Mouse (Mus musculus) small intestine, adult 2 months (tissue): ENCODE measurements around the gene Smpd3. TPM values are rescaled to one million over a fixed set of nuclear protein-coding genes. Genes with fewer than 3 reads are reported as not detected.

Experiments used
- H3K27ac ChIP-seq: fragments of 200-500 bp; 2 replicates; pipeline ENCODE4 v1.5.1; 2012; ENCODE audit warnings: low read depth, low read length, control low read depth, inconsistent platforms; ENCODE audit not compliant: insufficient read depth
- H3K27me3 ChIP-seq: fragments of 200-500 bp; 2 replicates; pipeline ENCODE4 v1.6.1; 2012; ENCODE audit warnings: mild to moderate bottlenecking, moderate library complexity, low read length, inconsistent platforms; ENCODE audit not compliant: control insufficient read depth, insufficient read depth
- H3K36me3 ChIP-seq: fragments of 200-500 bp; 2 replicates; pipeline ENCODE4 v1.6.1; 2012; ENCODE audit warnings: mild to moderate bottlenecking, low read length, control low read depth, inconsistent platforms; ENCODE audit not compliant: control insufficient read depth, insufficient read depth
- H3K4me1 ChIP-seq: fragments of 200-500 bp; 2 replicates; pipeline ENCODE4 v1.6.1; 2012; ENCODE audit warnings: low read length, inconsistent platforms, mixed read lengths; ENCODE audit not compliant: control insufficient read depth, insufficient read depth, insufficient read length
- H3K4me3 ChIP-seq: fragments of 200-500 bp; 2 replicates; pipeline ENCODE4 v1.5.1; 2012; ENCODE audit warnings: low read depth, mild to moderate bottlenecking, control low read depth, inconsistent platforms, low read length, moderate library complexity
- CTCF ChIP-seq: fragments of 200-500 bp; IDR thresholded peaks from 2 replicates; pipeline ENCODE4 v1.5.1; 2012; ENCODE audit warnings: low read depth, mild to moderate bottlenecking, control low read depth, inconsistent platforms, low read length, moderate library complexity, mixed read lengths; ENCODE audit not compliant: insufficient replicate concordance, insufficient read length; ENCODE audit errors: extremely low read depth
- POLR2A ChIP-seq: fragments of 200-500 bp; IDR thresholded peaks from 2 replicates; pipeline ENCODE4 v1.6.1; 2012; ENCODE audit warnings: low read depth, mild to moderate bottlenecking, control low read depth, inconsistent platforms, low read length, moderate library complexity
- WGBS: fragments of 180-500 bp; shearing (Covaris S2); methylation state at CpG from one replicate; pipeline ENCODE4 v1.1.7; 2018; 5-methylcytosine and 5-hydroxymethylcytosine counted together
- polyA plus RNA-seq: library from polyadenylated mRNA; depleted of rRNA; stranded (reverse); fragments of >200 nt; gene quantifications from 2 replicates; pipeline ENCODE4 v1.2.3, GENCODE M21; 2012

Gene Smpd3
- polyA plus RNA-seq, 1 experiment: 73.6 TPM

DNA sequence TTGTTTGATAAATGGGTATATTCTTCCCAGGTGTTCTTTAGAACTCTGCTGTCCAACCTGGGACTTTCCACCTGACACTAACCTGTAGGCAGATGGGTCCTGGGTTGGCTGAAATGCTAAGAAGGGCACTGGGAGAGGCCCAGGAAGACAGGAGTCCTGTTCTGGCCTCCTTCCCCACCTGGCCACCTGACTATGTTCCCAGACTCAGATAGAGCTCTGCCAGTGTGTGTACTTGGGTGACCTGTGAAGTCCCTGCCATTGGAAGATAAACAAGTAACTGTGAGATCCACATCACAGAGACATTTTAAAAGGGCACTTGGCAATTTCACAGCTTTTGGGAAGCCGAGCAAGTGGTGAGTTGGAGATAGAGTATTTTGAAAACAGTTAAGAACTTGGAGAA is 31.7 kb downstream of the Smpd3 start:
- TF ChIP-seq CTCF: no peak
- Histone ChIP-seq H3K4me1 (peaks cover 31% of the 10 kb centered on the region), H3K4me3 (no peak overlapping the region), H3K27ac (no peak overlapping the region), H3K36me3 (no peaks in the 10 kb centered on the region), H3K27me3 (no peaks in the 10 kb centered on the region)
- WGBS: 45% methylated on average over 1 of the region's 1 CpGs

DNA sequence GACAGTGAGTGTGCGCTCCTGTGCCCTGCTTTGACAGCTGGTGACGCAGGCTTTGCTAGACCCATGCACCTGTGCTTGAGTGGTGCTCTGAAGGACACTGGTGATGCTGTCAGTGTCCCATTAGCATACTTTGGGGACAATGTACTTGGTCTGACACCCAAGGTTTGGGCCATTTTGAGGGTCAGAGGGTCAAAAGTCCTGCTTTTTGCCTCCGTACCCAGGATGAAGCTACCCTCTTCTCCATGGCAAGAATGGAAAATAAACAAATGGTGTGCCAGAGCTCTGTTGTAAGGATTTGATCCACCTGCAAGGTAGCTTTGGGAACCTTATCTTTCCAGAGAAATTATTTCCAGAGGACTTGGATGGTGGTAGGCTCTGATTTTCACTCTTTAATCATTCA is 32.5 kb downstream of the Smpd3 start:
- whole genome bisulfite sequencing: 88% methylated on average over 3 of the region's 3 CpGs
- H3K4me1 ChIP-seq: peaks cover 31% of the 10 kb centered on the region

GRCm38 (mm10) chr8:106304321-106304720 is 33.5 kb downstream of the Smpd3 start:
- Histone ChIP-seq H3K27me3 (no peaks in the 10 kb centered on the region), H3K4me1 (peaks cover 28% of the 10 kb centered on the region), H3K27ac (no peak overlapping the region), H3K4me3 (no peak overlapping the region), H3K36me3 (no peaks in the 10 kb centered on the region)
- WGBS: 60% methylated on average over 6 of the region's 6 CpGs
- TF ChIP-seq CTCF: no peak
- no peak for TF ChIP-seq POLR2A

More for the DNA sequence above, 32.5 kb downstream of the Smpd3 start:
- Histone ChIP-seq H3K27ac (no peak overlapping the region), H3K27me3 (no peaks in the 10 kb centered on the region), H3K36me3 (no peaks in the 10 kb centered on the region), H3K4me3 (no peak overlapping the region)
- TF ChIP-seq CTCF (no peak), POLR2A (no peak)

- H3K36me3 ChIP-seq: no peaks in the 10 kb centered on the region
- H3K27ac ChIP-seq: no peak overlapping the region
- no peaks in the 10 kb centered on the region for H3K27me3 ChIP-seq
- peaks cover 10% of the 10 kb centered on the region; the same call in 1 of the 2 replicates for H3K4me1 ChIP-seq
- WGBS: 51% methylated on average over 9 of the region's 9 CpGs
- H3K4me3 ChIP-seq: no peak overlapping the region
- no peak for TF ChIP-seq CTCF
- TF ChIP-seq POLR2A: no peak
Observed at GRCm38 (mm10) chr8:106300739-106301715, 36.8 kb downstream of the Smpd3 start.

- WGBS: 93% methylated on average over 3 of the region's 3 CpGs
- H3K36me3 ChIP-seq: no peaks in the 10 kb centered on the region
- no peaks in the 10 kb centered on the region for H3K27me3 ChIP-seq
- peaks cover 7% of the 10 kb centered on the region; the same call in 1 of the 2 replicates for H3K4me1 ChIP-seq
- TF ChIP-seq POLR2A: no peak
- no peak for TF ChIP-seq CTCF
- no peak overlapping the region for H3K27ac ChIP-seq
- H3K4me3 ChIP-seq: no peak overlapping the region
Observed at GRCm38 (mm10) chr8:106299686-106300085, 38.1 kb downstream of the Smpd3 start.

GRCm38 (mm10) chr8:106298846-106299245 is 38.9 kb downstream of the Smpd3 start:
- WGBS: 81% methylated on average over 1 of the region's 1 CpGs
- Histone ChIP-seq H3K4me3 (no peak overlapping the region), H3K27me3 (no peaks in the 10 kb centered on the region), H3K4me1 (peaks cover 2% of the 10 kb centered on the region; the same call in 1 of the 2 replicates), H3K36me3 (no peaks in the 10 kb centered on the region), H3K27ac (no peak overlapping the region)
- TF ChIP-seq CTCF (no peak), POLR2A (no peak)

DNA sequence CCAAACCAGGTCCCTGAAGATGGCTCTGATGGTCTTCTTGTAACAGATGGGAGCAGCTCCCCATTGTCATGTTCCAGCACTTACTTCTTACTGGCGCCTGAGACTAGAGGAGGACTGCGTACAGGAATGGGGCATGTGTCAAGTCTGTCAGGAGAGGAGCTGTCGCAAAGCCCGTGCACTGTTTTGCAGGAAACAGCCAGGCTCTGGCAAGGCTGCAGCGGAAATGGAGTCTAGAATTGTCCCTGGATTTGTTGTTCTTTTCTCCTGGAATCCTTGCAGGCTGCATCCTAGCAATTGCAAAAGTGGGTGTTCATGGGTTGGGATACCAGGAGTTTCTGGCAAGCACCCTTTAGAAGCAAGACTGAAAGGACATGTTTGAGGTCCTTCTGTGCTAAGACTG is 39.5 kb downstream of the Smpd3 start:
- Histone ChIP-seq H3K36me3 (no peaks in the 10 kb centered on the region), H3K27ac (no peak overlapping the region), H3K4me3 (no peak overlapping the region), H3K4me1 (peaks cover 2% of the 10 kb centered on the region; the same call in 1 of the 2 replicates), H3K27me3 (no peaks in the 10 kb centered on the region)
- TF ChIP-seq CTCF: no peak
- no peak for TF ChIP-seq POLR2A
- 81% methylated on average over 5 of the region's 5 CpGs for WGBS
